Mouse (Mus musculus) adipocyte (in vitro differentiated cells): ENCODE data around the gene Cdc25a.
A peak's percentile ranks its signal among the peaks of the same experiment; 100 is the strongest.

ENCODE experiments used
- DNase-seq: peaks from one replicate; pipeline ENCODE4 v3.0.0-alpha.2; 2016; ENCODE audit warnings: low spot score

Gene Cdc25a

DNA sequence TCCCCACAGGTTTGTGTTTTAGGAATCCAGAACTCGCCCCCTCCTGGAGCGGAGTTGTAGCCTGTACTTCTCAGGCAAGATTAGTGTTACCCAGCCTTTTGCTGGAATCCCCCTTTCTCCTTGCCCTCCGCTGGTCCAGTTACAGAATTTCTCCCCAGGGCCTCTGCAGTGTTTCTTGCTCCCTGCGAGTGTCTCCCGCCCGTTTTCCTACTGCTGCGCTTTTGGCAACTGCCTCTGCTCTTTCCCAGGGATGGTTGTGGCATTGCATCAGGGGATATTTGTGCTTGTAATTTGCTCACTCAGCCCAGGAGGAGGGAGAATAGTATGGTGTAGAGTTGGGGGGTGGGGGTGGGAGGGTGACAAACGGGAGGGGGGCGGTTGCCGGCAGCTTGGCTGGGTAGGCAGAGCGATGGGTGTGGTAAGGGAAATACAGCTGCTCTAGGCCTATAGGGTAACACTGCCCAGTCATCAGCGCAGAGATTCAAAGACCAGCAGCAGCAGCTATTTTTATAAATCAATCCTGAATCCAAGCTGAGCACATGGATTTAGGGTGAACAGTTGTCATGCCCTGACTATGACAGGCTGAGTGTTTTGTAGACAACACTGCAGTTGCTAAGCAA is 57.5 kb downstream of the Cdc25a start:
- peak; percentile 83 for DNase-seq

GRCm38 (mm10) chr9:109939401-109939800 is 64.0 kb downstream of the Cdc25a start:
- no peak for DNase-seq

DNA sequence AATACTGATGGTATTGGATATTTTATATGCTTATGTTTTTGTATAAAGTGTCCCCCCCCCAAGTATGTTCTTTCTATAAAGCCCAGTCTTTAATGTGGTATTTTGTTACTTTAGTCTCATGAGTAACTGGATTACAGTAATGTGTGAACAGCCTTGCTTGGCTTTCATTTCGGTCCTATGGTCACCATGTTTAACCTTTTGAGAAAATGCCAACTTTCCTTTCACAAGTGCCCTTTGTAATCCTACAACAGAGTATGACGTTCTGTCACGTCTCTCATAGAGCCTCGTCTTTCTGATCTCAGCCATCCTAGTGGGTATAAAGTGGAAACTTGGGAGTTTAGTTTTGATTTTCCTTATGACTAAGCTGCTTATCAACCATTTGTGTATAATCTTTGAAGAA is 67.4 kb downstream of the Cdc25a start:
- DNase-seq: peak; percentile 32
